Mouse (Mus musculus) liver (tissue): ENCODE data around the gene 1700021F07Rik.

ENCODE experiments used
- DNase-seq: peaks from one replicate; pipeline ENCODE4 v3.0.0-alpha.2; 2020; ENCODE audit warnings: mixed read lengths

The 1700021F07Rik gene

GRCm38 (mm10) chr2:173522376-173522775 lies at the start of gene 1700021F07Rik:
1700021F07Rik (plus strand) TSS chr2:173522586.
- DNase-seq, result no peak

DNA sequence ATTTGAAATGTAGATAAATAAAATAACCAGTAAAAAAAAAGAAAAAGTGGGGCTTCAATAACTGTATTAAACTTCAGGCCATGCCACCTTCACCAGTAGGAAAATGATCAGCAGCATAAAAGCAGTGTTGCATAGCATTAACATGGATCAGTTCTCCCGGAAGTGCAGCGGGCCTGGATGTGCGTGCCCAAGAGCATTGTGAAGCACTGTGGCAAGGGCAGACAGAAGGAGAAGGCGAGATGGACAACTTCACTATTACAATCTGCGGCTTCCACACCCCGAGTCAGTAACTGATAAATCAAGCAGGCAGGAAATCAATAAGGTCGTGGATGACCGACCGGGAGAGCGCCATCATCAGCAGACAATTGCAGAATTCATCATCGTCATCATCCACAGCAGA lies 49.2 kb upstream of the 1700021F07Rik start:
- DNase-seq, result no peak

DNA sequence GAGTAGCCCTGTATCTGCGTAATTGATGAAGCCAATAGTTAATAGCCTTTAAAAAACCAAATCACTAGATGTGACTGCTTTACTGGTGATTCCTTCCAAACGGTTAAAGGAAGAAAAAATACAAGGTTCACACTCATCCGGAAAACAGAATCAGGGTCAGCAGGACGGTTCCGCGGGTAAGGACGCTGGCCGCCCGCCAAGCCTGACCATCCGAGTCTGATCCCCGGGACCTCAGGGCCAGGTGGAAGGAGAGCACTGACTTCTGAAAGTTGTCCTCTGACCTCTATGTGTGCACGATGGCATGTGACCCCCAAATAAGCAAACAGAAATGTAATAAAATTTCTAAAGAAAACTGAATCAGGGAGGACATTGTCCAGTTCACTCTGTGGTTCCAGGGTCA lies 43.3 kb upstream of the 1700021F07Rik start:
- DNase-seq, result no peak

DNA sequence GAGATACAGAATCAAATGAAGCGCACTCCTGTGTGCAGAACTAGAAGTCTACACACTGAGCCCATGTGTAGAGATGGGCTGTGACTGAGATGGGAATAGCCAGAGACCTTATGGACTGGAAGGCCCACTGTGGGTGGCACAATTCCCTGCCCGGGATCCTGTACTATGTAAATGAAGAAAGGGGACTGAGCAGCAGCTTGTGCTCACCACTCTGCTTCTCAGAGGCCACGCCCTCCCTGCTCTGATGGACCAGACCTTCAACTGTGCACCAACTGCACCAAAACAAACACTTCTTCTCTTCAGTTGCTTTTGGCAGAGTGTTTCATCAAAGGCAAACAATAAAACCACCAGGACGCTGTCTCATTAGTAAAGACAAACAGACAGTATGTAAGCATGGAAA lies 37.9 kb upstream of the 1700021F07Rik start:
- DNase-seq, result no peak

DNA sequence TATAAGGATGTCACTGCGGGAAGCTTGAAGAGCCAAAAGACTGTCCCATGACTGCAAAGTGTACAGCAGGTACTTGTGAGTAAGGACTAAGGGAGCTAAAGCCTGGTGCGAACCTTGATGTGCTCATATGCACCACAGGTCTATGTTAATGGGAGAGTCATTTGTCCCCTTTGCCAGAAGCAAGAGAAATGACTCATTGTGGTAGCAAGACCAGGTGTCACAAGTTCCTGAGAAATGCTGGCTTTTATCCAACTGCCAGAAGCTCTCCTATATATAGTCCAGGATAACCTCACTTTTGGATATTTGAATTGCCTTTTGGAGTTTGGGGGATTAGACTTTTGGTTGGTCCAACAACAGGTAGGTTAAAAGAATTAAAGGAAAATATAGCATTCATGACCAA lies 22.8 kb upstream of the 1700021F07Rik start:
- DNase-seq, result no peak

GRCm38 (mm10) chr2:173513977-173514376 lies 8.4 kb upstream of the 1700021F07Rik start:
- DNase-seq, result no peak

- DNase-seq, result no peak
Measured at GRCm38 (mm10) chr2:173515186-173515585, 7.2 kb upstream of the 1700021F07Rik start.

DNA sequence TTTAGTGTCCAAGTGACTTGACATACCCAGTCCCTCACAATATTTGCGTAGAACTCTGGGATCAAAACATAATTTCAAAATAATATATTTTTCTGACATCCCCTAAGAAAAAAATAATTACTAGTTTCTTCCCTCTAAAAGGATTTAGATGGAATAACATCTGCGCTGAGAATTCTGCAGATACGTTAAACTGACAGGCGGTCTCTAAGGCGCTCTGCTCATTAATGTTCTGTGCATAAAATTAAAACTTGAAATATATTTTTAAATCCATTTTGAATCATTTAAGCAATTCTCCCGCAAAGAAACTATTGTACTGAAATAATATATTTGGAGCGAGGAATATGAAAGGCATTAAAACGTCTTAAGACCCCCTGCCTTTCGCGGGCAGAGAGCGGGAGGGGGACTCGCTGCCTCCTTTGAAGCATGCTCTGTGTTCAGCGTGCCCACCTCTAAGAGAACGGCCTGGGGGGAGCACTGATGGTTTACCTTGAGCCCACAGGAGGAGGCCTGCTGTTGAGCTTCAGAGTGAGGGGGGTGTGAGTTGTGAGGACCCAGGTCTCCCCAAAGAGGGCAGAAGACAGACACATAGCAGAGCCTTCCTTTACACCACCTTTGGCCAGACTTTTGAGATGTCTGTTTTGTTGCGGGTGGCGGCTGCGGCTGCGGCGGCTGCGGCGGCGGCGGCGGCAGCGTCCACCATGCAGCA lies 6.1 kb upstream of the 1700021F07Rik start:
- DNase-seq, result no peak

- DNase-seq, result no peak
Measured at GRCm38 (mm10) chr2:173528493-173528892, 6.1 kb downstream of the 1700021F07Rik start.

DNA sequence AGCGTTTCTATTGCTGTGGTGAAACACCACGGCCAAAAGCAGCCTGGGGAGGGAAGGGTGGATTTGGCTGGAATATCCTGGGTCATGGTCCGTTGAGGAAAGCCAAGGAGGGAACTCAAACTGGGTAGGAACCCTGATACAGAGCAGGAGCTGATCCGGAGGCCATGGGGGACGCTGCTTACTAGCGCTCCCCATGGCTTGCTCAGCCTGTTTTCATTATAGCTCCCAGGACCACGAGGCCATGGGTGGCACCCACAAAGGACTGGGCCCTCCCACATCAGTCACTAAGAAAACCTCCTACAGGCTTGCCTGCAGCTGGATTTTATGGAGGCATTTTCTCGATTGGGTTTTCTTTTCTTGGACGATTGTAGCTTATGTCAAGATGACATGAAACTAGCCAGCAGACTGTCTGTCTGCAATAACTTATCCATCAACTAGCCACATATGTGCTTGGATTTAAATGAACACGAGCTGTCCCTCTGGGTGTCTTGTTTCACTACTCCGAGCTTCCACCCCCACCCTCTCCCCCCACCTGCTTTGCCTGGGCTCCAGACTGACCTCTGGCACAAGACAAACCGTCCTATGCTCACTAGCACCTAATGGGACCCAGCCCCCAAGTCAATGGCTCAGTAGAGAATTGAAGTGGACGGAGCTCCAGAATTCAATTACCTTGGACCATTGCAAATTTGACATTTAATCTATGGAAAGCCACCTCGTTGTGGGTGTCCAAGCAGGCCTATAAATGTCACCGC lies 10.5 kb downstream of the 1700021F07Rik start:
- no peak for DNase-seq

DNA sequence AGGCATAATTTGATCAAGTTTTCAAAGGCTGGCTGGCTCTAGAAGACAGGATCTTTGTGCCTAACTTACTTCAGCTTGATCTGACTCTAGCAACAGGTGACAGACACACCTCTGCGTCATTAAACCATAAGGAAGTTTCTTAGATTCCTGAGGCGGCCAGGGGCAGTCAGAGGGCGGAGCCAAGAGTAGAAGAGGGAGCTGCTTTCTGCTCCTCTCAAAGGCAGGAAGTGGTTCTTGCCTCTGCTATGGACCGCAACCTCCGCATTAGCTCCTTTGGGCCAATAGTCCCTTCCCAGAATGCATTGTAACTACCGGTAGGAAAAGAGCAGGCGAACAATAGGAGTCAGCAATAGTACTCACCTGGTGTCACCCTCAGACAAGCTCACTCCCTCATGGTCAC lies 12.2 kb downstream of the 1700021F07Rik start:
- no peak for DNase-seq

DNA sequence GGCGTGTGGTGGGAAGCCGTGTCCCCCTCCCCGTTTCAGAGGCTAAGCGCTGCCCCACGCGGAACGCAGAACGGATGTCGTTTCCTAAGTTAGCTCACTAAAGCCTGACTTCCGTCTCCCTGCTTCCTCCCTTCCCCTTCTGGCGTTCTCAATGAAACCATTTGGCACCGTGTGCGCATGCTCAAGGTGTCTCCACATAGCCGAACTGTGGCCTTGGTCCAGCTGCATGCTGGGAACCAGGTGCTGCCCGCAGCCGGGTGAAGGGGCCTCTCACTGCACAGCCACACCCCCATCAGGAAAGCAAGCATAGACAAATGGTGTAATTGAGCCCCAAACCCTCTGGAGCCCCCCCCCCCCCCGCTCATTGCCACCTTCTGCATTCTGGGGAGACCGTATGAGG lies 13.0 kb downstream of the 1700021F07Rik start:
- DNase-seq, result no peak

DNA sequence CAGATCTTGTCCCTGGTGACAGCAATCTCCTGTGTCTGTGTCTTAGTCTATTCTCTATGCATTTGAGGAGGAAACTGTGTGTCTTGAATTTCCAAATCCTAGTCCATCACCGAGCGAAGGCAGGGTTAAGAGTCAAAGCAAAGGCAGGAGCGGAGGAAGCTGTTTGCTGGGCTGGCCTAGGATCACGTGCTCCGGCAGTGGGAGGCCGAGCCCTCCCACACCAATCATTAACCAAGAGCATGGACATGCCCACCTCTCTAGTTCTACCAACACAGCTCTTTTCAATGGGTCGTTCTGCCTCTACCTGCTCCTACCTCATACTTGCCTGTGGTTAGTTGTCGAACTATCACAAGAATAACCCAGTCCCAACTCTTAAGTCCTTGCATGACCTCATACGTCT lies 13.5 kb downstream of the 1700021F07Rik start:
- DNase-seq, result no peak

- no peak for DNase-seq
Measured at GRCm38 (mm10) chr2:173539781-173540180, 17.4 kb downstream of the 1700021F07Rik start.

DNA sequence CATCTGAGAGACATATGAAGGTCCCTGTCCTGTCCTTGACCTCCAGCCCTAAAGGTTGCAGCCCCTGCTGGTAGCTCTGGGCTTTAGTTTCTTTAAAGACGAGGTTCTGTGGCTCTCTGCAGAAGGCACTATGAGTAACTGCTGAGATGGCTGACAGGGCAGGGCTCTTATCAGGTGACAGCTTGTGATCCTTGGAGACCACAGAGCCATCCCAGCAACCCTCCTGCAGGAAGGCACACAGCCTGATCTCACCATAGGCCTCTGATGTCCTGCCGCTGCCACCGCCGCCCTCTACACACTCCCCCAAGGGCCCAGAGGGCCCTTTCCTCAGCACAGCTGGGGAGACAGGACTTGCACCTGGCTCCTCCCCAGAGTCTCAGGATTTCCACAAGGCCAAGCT lies 19.4 kb downstream of the 1700021F07Rik start:
- no peak for DNase-seq

- no peak for DNase-seq
Measured at GRCm38 (mm10) chr2:173542716-173543115, 20.3 kb downstream of the 1700021F07Rik start.

GRCm38 (mm10) chr2:173545992-173546703 lies 23.8 kb downstream of the 1700021F07Rik start:
- DNase-seq, result peak; percentile 72

DNA sequence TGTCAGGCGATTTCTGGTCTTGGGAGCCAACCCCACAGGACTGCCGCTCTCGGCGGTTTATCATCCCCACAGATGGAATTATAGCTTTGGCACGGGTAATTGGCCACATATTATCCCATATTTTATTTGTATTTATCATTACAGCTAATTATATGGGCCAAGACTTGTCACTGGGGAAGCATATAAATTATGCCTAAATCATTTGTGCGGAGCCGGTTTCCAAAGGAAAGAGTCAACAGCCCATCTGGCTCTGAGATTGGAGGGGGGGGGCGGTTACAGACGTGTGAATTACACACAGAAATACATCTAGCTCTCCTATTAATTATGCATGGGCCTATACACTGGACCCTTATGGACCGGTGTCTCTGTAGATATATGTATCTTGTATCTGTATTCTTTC lies 26.9 kb downstream of the 1700021F07Rik start:
- no peak for DNase-seq

DNA sequence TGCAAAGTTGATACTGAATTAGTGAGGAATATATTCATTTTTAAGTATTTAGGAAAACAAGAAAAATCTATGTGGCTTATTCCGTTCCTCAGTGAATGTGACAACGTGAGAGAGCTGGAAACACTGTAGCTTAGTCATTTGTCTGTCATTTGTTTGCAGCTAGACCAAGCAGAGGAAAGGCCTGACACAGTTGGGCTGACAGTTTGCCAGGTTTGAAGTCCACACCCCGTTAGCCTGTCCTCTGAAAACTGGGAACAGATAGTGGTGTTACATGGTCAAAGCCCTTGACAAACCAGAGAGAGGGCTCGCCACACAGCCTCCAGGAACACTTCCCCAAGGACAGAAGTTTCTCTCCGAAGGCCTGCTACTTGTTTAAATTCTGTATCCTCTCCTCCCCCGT lies 28.3 kb downstream of the 1700021F07Rik start:
- no peak for DNase-seq

DNA sequence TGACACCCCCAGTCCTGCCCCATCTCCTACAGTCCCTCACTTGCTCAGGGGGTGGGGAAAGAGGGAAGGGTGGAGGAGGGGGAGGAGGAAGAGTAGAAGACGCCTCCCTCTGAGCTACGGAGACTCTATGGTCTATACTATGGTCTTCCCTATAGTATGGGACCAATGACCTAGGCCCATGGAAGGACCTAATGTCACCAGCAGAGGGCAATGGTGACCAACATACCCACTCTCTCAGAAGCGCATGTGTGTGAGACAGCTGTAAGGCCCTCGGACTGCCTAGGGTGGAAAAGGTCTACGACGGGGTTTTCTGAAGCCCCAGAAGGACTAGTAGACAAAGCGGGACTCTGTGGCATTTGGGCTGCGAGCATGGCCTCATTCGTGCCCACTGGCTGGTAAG lies 31.5 kb downstream of the 1700021F07Rik start:
- DNase-seq, result peak; percentile 34

DNA sequence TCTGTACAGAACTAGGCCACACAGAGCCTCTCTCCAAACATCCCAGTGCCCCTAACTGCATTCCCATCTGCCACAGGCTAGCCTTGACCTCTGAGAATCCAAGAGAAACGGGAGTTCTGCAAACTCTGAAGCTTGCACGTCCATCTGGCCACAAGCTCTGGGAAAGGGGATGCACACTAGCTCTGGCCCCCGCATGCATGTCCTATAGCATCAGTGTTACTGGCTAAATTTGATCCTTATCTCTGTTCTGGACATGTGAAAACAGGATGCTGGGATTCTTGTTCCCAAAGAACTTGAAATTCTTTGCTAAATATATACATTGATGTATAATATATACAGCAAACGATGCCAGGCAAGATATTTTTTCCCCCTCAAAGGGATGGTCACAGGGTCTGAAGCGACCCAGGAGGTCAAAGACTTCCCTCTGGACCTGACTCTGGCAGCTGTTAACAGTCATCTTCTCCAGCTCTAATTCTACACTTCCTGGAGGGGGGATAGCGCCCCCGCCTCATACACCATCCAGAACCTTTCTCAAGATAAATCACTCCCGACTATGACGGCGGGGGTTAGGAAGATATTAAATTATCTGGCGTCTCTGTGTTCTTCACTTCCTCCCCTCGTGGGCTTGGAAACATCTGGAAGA lies 36.5 kb downstream of the 1700021F07Rik start:
- no peak for DNase-seq

DNA sequence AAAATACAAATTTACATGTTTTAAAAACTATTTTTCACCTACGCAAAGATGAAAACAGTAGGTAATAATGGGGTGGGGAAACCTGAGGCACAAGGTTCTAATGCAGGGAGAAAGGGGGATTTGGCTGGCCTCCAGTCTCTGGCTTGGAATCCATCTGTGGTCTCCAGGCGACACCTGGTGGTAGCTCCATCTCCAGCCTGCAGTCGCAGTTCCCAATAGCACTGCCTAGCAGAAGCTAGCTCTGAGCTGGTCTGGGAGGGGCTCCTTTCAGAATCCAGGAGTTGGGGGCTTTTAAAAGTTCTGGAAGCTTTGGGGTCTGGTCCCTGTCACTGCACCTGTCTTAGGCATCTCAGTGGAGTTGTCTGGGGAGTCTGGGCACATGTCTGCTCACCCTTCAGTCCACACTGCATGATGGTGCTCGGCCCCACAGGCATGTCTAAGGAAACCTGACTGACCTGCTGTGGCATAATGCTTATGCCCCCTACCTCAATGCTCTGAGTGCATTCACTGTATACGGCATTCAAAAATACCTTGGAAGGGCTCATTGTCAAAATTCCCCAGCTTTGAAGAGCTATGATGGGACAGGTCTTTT lies 39.6 kb downstream of the 1700021F07Rik start:
- peak; percentile 53 for DNase-seq

DNA sequence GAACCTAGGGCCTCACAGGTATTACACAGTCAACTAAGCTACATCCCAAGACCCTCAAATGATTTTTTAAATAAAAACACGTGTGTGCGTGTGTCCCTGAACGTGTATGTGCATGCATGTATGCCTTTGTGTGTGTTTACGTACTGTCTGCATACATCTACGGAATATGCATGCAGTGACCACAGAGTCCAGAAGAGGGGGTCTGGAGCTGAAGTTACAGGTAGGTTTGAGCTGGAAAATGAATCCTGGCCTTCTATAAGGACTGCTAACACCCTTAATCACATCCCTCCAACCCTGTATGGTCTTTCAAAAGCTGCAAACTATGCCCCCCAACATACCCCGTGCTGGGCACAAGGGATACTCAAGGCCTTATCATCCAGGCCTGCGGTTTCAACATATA lies 41.0 kb downstream of the 1700021F07Rik start:
- no peak for DNase-seq
